Mouse (Mus musculus): ENCODE data around the gene Arhgap24. TPM values are rescaled to one million over a fixed set of nuclear protein-coding genes. Genes with fewer than 3 reads are reported as not detected.

Arhgap24 gene
- total and polyA plus RNA-seq, 3 experiments = 34.7 to 51.6 (median 47.9) TPM

DNA sequence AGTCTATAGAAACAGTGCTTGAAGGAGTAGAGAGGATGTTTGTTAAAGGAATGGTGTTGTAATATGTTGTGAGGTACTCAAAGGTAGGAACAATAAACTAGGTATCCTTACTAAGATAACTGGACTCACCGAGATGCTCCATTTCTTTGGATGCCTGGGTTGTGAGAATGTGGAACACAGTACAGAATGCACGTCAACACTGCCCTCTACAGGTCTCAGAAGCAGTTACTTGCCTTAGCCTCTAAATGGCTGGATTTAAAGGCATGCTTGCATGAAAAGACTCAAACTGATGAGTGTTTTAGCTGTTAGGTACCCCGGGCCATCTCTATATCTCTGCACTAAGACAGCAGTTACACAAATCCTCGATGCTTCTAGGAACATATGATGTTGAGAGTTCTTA lies 211.3 kb downstream of the Arhgap24 start (continued):
- TF ChIP-seq TBP (conservative IDR thresholded peaks at IDR 0.05; ENCODE audit: low read depth, low read length) (no peak), USF1 (IDR thresholded peaks at IDR 0.05; ENCODE audit: low read depth, low read length) (no peak), UBTF (IDR thresholded peaks at IDR 0.05; ENCODE audit: low read depth, low read length) (no peak), MAX (IDR thresholded peaks at IDR 0.05; ENCODE audit: low read length) (no peak), POLR2A (IDR thresholded peaks at IDR 0.05; ENCODE audit: low read depth, low read length) (no peak), ZNF384 (IDR thresholded peaks at IDR 0.05; ENCODE audit: low read depth, low read length) (no peak), NELFE (IDR thresholded peaks at IDR 0.05; ENCODE audit: low read depth, low read length) (no peak), CHD2 (IDR thresholded peaks at IDR 0.05; ENCODE audit: low read length) (no peak)

DNA sequence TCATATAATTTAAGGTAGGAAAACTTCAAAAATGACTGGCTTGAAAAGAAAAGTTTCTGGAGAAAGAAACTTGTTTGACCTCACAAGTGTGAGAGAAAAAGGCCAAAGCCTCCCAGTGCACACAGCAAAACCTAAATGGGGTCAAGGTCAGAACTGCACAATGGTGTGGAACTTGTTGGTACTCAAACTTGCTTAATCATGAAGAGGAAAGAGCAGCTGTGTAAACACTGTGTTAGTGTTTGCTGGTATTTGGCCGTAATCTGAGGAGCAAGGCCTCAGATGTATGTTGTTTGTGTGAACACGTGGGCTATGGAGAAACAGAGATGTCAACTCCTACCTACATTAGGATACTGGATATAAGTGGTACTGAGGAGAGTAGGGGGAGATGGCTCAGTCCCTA lies 212.0 kb downstream of the Arhgap24 start:
- Histone ChIP-seq H3K79me2 (replicated peaks; ENCODE audit: control insufficient read depth, extremely low read depth, insufficient read depth, poor library complexity, severe bottlenecking) (no peaks in the 10 kb centered on the region; the same call in 1 of the 2 replicates), H3K36me3 (replicated peaks in 1 of 2; ENCODE audit: control insufficient read depth in 1 of 2, insufficient read depth in 1 of 2, low read length in 1 of 2) (peaks cover 5 to 53% of the 10 kb centered on the region in 2 experiments), H3K27me3 (replicated peaks) (no peaks in the 10 kb centered on the region), H3K27ac (ENCODE audit: insufficient read depth, low read depth) (no peak overlapping the region), H3K4me1 (ENCODE audit: control insufficient read depth in 1 of 2, insufficient read depth in 2 of 2) (peaks cover 3 to 79% of the 10 kb centered on the region in 2 experiments; a peak in 3 of 4 replicates), H3K9ac (ENCODE audit: insufficient read depth, low read depth) (no peak overlapping the region), H3K4me3 (replicated peaks in 1 of 3; ENCODE audit: low read depth in 2 of 3, low read length in 2 of 3, poor library complexity in 1 of 3) (no peak overlapping the region), H3K9me3 (replicated peaks; ENCODE audit: low read length) (no peaks in the 10 kb centered on the region), H3K4me2 (ENCODE audit: insufficient read depth, low read depth, poor library complexity, severe bottlenecking) (no peak overlapping the region)
- TF ChIP-seq TCF12 (IDR thresholded peaks at IDR 0.05; ENCODE audit: low read depth, low read length) (no peak), JUN (IDR thresholded peaks at IDR 0.05; ENCODE audit: insufficient read depth, low read depth, low read length) (no peak), E2F4 (IDR thresholded peaks at IDR 0.05; ENCODE audit: insufficient replicate concordance, low read depth, low read length) (no peak), SMC3 (IDR thresholded peaks at IDR 0.05; ENCODE audit: low read depth, low read length) (no peak), MEF2A (IDR thresholded peaks at IDR 0.05; ENCODE audit: borderline replicate concordance, low read depth, low read length) (no peak), RCOR1 (conservative IDR thresholded peaks at IDR 0.05; ENCODE audit: low read depth, low read length) (no peak), KAT2A (IDR thresholded peaks at IDR 0.05; ENCODE audit: insufficient replicate concordance, low read length) (no peak), USF1 (IDR thresholded peaks at IDR 0.05; ENCODE audit: low read depth, low read length) (no peak), ZMIZ1 (IDR thresholded peaks at IDR 0.05; ENCODE audit: low read depth, low read length) (no peak), MAX (IDR thresholded peaks at IDR 0.05; ENCODE audit: low read length) (no peak), RAD21 (IDR thresholded peaks at IDR 0.05; ENCODE audit: low read depth, low read length) (no peak), MXI1 (IDR thresholded peaks at IDR 0.05; ENCODE audit: low read depth, low read length) (no peak), HCFC1 (IDR thresholded peaks at IDR 0.05; ENCODE audit: low read depth, low read length) (no peak), CTCF (conservative IDR thresholded peaks at IDR 0.05 in 1 of 2, IDR thresholded peaks at IDR 0.05 in 1 of 2; ENCODE audit: low read depth in 2 of 2, low read length in 2 of 2) (no peak), MAFK (IDR thresholded peaks at IDR 0.05; ENCODE audit: insufficient replicate concordance, low read length) (no peak)
- dilution Hi-C loops (cut with MboI; ENCODE audit: extremely low pct_ligation_motif_present, extremely low pct_unique_long_range_greater_than_20kb, low sequenced_read_pairs) = no loop called here
- in situ Hi-C loops (cut with MboI; ENCODE audit: low pct_ligation_motif_present, low pct_unique_long_range_greater_than_20kb, low sequenced_read_pairs) = loop anchor here (25.0 kb wide), 1 partner anchor 481 kb away; no protein-coding TSS in a partner anchor
- no peak for DNase-seq (ENCODE audit: extremely low read depth)
